Mouse (Mus musculus) ES-Bruce4 (cell line): ENCODE data around the gene Mrpl42.

ENCODE experiments used
- CTCF ChIP-seq: IDR thresholded peaks from one replicate; pipeline ENCODE4 v1.8.1; 2011; ENCODE audit warnings: low read depth, low read length
- EP300 ChIP-seq: IDR thresholded peaks from 2 replicates; pipeline ENCODE4 v1.6.1; 2011; ENCODE audit warnings: low read depth, low read length; ENCODE audit not compliant: insufficient read depth
- POLR2A ChIP-seq: IDR thresholded peaks from one replicate; pipeline ENCODE4 v1.8.1; 2011; ENCODE audit warnings: low read length; ENCODE audit not compliant: insufficient read depth

GRCm38 (mm10) chr10:95494268-95494667 lies 7.5 kb downstream of the Mrpl42 start:
- no peak for TF ChIP-seq CTCF
- no peak for TF ChIP-seq POLR2A
- no peak for TF ChIP-seq EP300
